Mouse (Mus musculus) gastrocnemius, postnatal 25 days (tissue): ENCODE measurements around the gene Tgfbr3. TPM values are rescaled to one million over a fixed set of nuclear protein-coding genes. Genes with fewer than 3 reads are reported as not detected.

Source experiments
- DNase-seq: peaks from one replicate; pipeline ENCODE4 v3.0.0; 2022
- total RNA-seq, 2 experiments: library from RNA; stranded (reverse); gene quantifications; 1 replicate in 1 of 2; 2 replicates in 1 of 2; pipeline ENCODE4 v1.2.3; 2021

The Tgfbr3 gene
- total RNA-seq, 2 experiments from 2014 or later, result 13.6 to 20.1 TPM

DNA sequence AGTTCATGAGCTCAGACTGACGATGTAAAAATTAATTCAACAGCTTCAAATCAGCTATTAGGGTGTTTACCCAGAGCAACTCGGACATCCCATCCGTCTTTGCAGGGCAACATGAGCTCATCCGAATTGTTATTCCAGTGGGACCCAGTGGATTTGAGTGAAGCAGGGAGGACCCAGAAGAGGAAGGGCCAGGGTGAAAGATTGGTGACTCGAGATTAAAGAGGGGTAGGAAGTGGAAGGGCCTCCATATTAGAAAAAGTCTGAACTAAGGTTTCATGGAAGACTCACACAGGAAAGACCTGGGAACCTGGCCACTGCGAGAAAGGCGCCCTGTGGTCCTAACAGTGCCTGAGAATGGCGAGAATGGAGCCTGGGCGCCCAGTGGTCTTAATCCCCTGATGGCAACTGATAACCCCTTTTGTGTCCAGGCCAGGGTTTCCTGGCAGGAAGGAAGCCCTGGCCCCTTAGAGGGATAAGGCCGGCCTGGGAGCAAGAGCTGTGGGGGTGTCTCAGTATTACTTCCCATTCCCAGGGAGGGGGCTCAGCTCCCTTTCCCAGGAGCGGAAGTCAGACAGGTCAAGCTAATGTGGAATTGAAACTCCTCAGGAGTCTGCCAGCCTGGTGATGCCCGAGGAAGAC, 208.3 kb downstream of the Tgfbr3 start:
- no peak for DNase-seq

GRCm38 (mm10) chr5:107079920-107080319, 209.5 kb downstream of the Tgfbr3 start:
- no peak for DNase-seq

DNA sequence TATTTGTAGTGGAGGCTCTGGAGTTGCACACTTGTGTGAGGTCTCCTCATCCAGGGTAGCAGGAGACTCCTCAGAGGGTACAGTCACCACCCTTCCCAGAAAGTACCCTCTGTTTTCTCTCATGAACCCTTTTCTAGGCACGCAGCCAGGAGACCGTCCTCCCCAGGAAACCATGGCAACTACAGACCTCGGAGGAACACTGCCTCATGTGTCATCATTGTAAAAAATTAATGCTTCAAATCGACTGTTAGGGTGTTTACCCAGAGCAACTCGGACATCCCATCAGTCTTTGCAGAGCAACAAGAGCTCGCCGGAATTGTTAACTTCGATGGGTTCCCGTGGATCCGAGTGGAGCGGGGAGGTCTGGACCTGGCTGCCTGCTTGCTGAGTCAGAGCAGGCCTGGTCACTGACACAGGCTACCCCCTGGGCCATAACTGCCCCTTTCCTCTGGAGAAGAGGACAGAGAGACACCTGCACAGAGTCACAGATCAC, 210.2 kb downstream of the Tgfbr3 start:
- peak; percentile 37 for DNase-seq

- no peak for DNase-seq
Observed at GRCm38 (mm10) chr5:107078361-107078760, 211.1 kb downstream of the Tgfbr3 start.

DNA sequence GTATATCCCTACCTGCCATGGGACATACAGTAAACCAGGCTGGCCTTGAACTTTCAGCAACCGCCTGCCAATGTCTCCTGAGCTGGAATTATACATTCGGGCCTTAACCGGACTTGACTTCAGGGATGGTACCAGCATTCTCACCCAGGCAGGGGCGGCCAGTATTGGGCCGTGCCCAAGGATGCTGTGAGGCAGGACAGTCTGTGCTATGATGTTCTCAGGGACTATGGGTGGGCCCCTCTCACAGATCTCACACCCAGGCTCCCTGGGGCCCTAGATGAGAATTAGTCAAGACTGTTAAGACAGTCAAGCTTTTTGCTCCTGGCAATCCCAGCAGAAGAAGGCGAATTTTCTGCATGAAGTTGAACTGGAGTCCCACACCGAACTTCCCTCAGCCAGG, 211.5 kb downstream of the Tgfbr3 start:
- peak; percentile 45 for DNase-seq

DNA sequence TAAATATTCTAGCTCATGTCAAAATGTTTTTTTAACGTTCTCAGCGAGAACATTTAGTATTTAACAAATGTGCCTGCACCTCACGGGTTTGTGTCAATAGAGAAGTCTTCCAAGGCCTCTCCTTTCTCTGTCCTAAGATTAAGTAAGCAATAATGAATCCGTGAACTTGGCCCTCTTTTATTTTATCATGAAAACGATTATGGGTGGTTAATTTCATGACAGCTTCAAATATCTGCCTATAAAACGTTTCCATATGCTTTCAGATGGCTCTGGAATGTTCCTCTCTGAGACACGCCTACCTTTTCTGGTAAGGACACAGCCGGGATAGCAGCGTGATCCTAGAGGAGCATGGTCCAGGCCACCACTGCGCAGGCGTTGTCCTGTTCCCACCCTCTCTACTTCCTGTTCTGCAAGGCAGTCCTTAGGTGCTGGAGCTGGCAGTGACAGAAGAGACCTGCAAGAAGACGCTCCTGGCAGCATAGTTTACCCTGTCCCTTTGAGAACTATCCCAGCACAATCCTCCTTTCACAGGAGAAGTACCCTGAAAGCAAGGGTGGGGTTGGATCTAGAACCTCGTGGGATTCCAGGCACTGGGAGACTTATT, 214.3 kb downstream of the Tgfbr3 start:
- DNase-seq, result no peak

GRCm38 (mm10) chr5:107074350-107074749, 215.1 kb downstream of the Tgfbr3 start:
- DNase-seq, result no peak

DNA sequence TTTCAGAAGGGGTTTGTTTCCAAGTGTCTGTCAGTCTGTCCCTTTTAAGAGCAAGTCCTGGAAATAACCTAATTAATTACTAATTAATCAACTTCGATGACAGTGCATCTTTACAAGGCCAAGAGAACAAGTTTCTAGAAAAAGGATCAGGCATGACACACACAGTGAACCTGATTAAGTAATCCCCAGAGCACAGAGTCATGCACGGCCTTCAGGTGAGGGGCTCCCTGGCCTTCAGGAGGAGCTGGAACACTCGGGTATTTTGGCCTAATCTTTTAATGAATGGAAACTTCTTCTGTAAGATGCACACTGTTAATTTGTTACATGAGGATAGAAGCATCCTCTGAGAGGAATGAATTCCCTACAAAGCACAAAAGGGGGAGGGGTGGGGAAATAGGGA, 215.9 kb downstream of the Tgfbr3 start:
- DNase-seq, result no peak

- no peak for DNase-seq
Observed at GRCm38 (mm10) chr5:107068146-107068545, 221.3 kb downstream of the Tgfbr3 start.

DNA sequence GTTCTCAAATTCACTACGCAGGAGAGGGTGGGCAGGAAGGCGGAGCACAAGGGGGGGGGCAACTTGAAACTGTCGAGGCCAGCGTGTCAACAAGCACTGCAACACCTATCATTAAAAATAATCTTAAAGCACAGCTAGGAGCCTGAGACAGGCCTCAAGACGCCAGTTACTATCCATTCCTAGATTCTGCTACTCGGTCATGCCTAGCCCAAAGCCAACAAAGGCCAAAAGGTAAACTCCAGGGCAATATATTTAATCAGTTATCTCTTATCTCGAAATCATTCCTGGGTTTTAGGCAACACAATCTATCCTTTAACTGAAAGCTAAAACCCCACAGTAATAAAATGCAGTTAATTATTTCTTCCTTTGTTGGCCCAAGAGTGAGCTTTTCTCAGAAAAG, 221.9 kb downstream of the Tgfbr3 start:
- no peak for DNase-seq

- peak; percentile 17 for DNase-seq
Observed at GRCm38 (mm10) chr5:107064922-107065321, 224.5 kb downstream of the Tgfbr3 start.

DNA sequence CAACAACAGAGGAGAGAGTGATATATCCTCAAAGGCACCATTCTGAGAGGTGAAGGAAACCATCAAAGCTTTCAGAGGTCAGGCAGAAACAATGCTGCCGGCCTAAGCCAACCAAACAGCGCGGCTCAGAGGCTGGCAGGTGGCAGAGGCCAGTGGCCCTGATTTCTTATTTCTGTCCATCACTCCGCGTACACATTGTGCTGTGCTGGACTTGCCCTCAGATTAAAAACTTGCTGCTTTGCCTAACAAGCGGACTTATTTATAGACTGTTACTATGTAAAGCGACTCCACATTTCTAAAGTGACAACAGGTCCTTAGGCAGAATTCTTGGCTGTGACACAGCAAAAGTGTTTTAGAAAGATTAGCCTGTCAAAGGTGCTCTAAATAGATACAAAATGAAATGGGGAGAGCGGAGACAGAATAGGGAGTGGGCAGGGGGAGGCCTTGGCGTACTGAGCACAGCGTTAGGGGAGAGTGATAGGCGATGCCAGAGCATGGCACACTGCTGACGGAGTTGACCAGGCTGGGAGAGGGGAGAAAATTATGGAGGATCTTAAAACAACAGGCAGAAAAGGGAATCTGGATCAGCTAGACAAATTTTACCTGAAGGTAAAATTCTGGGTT, 227.1 kb downstream of the Tgfbr3 start:
- no peak for DNase-seq

- no peak for DNase-seq
Observed at GRCm38 (mm10) chr5:107059514-107059913, 229.9 kb downstream of the Tgfbr3 start.

- no peak for DNase-seq
Observed at GRCm38 (mm10) chr5:107058642-107059041, 230.8 kb downstream of the Tgfbr3 start.

Other genes with a start within 250 kb of the Tgfbr3 start
- gene Brdt, start 41.5 kb upstream of the Tgfbr3 start, total RNA-seq, result 1 to 10 TPM; 2.3 to 2.4 TPM
- gene Ephx4, start 113.1 kb upstream of the Tgfbr3 start, total RNA-seq, result under 1 TPM; 0.64 to 0.75 TPM
- not detected for gene Lpcat2b, start 141.9 kb upstream of the Tgfbr3 start, total RNA-seq
- 10 to 100 TPM in 1 of 2 experiments, 1 to 10 TPM in 1; 8.7 to 10.8 TPM for gene Btbd8, start 148.4 kb upstream of the Tgfbr3 start, total RNA-seq
- gene Gm42669, start 218.0 kb upstream of the Tgfbr3 start, total RNA-seq, result not detected
- gene 1700028K03Rik, start 245.1 kb upstream of the Tgfbr3 start, total RNA-seq, result not detected